Mouse (Mus musculus) layer of hippocampus, postnatal 25 days (tissue): ENCODE measurements around the gene Atp13a4. TPM values are rescaled to one million over a fixed set of nuclear protein-coding genes. Genes with fewer than 3 reads are reported as not detected.

Experiments used
- DNase-seq, 2 experiments: peaks; one replicate each; pipeline ENCODE4 v3.0.0; 2022; ENCODE audit warnings: mixed read lengths in 2 of 2, low spot score in 1 of 2; ENCODE audit errors: extremely low spot score in 1 of 2
- total RNA-seq, 2 experiments: library from RNA; stranded (reverse); gene quantifications; 2 replicates each; pipeline ENCODE4 v1.2.3; 2021

The Atp13a4 gene
- total RNA-seq, 2 experiments from 2014 or later: 15.2 to 18.4 TPM

DNA sequence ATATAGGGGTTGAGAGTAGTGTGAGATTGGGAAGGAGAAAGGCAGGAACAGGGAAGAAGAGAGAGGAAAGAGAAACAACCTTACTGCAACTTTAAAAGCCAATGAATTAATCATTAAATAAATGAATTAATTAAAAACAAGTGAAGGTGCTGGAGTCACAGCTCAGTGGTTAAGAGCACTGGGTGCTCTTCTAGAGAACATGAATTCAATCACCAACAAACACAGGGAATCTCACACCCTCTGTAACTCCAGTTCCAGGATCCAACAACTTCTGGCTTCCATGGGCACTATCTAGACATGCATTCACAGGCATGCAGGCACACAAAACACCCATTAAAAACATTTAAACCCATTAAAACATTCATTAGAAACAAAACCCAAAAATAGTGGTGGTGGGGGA is 63.2 kb downstream of the Atp13a4 start:
- DNase-seq: no peak

DNA sequence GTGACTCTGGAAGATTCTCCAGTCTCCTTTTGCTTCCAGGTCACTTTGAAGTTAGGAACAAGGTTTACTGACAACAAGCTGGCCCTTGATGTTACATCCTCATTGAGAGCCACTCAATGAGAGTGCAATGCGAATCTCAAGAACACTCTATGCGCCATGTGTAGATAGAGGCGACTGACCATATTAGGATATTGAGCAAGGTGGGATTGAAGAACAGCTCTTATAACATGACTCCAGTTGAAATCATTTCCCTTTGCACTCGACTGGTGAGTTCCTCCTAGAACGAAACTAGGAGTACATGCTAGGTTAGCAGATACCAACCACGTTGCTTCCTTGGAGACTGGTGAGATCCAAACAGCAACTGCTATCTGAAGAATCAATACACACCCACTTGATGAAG is 64.3 kb downstream of the Atp13a4 start:
- no peak for DNase-seq

DNA sequence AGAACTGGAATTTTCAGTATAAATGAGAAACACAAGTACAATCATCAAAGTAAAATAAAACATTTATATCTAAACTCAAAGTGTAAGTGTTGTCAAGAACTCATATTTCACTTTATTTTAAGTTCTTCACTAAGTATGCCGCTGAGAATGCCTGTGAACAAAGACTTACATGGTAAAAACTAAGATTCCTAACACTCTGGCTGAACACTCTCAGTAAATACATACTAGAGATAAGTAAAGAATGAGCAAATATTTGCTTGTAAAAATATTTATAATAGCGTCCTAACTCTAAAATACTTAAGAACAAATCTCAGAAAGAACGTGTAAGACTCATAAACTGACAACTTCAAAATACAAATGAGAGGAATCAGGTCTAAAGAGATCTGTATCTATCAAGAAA is 80.9 kb downstream of the Atp13a4 start:
- DNase-seq: no peak

DNA sequence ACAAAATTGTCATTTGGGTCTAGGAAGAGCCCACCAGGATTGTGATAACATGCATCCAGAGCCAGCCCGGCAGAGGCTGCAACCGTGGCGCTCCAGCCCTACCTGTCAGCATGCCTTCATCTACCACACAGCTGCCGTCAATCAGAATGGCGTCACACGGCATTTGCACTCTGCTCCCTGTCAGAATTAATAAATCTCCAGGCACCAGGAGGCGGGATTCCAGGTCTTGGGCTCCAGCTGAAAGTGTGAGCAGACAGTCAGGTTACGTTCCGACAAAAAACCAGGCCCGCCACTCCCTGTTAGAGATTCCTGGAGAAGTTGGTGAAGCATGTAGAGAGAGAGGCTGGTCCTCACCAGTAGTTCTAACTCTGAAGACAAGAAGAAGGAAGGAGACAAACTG is 85.3 kb downstream of the Atp13a4 start:
- no peak for DNase-seq

DNA sequence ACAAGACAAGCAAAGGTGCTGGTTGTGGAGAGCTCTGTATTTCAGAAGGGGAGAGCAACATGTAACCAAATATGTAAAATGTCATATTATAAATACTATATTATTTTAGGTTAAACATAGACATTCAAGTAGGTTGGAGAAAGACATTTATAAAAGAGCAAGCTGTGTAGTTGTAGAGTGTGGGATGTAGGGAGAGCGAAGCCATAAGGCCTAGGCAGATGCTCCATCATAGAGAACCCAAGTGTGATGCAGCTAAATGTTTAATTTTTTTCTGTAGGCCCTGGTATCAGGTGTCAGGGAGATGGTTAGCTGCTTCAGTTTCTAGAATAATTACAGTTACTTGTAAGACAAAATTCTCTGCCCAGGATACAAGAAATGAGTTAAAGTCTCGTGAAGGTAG is 87.8 kb downstream of the Atp13a4 start:
- no peak for DNase-seq

DNA sequence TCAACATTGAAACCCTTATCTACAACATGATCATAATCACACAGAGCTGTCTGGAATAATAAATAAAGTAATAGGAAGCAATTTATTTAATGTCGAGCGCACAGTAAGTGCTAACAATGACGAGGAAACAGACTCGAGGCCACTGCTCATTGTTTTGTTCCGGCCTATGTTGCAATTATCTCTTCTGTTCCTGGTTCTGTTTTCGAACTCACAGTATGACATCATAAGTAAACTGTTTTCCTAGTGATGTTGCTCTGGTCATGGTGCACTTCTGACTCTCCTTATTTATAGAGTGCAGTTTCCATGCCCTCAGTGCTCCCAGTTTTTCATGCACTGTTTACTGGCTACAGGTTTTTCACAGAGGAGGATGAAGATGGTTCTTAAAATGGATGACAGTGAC is 91.4 kb downstream of the Atp13a4 start:
- no peak for DNase-seq

DNA sequence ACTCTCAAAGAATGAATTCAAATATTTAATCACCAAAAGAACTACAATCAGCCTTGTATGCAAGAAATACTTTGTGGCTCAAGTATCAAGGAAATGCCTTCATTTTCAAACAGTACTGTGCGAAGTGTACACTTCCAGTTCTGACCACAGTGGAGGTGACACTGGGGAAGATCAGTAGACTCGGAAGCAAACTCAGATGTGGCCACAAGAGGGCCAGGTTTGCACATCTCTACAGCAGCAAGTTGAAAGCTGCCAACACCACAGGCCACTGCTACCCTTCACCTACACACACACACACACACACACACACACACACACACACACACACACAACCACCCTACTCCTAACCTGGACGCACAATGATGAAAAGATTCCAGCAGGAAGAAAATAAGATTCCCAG is 93.0 kb downstream of the Atp13a4 start:
- peak in 1 of 2 experiments; percentile 48 for DNase-seq

DNA sequence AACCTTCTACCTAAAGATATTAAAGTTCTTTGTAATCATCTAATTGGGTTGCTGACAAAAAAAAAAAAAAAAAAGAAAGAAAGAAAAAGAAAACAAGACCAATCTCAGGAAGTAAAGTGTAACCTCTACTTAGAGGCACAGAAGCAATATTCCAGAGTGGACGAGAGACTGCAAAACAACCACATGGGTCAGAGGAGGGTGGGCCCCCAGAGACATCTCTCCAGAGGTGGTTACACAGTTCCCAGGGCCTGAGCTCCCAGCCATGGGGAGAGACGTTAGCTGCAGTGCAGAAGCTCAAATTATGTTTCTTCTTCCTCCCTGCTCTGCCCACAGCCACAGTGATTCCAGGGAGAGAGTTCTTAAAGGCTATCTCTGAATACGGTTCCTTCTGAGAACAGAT is 102.5 kb downstream of the Atp13a4 start:
- DNase-seq: no peak

DNA sequence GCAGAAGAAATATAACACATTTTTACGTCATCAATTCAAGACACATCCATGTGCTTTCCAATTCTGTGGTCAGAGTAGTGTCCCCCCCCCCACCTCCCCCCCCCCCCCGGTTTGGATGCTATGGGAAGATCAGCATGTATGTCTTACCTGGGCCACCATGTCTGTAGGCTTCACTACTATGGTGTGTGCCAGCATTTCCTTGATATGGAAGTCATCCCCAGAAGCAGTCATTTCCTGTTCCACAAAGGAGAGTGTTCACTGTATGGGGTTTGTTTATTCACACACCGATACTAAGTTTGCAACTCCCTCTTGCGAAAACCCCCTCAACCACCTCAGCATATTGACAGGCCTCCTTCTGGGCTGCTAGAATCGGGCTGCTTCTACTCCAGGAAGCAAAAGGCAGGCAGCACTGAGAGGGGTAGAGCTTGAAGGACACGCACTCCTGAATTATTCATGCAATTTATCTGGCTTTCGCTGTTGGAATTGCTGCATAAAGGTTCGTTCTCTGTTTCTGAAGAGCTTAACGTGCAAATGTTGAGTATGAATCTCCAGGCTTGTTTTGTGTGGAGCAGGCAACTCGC is 103.2 kb downstream of the Atp13a4 start:
- no peak for DNase-seq

DNA sequence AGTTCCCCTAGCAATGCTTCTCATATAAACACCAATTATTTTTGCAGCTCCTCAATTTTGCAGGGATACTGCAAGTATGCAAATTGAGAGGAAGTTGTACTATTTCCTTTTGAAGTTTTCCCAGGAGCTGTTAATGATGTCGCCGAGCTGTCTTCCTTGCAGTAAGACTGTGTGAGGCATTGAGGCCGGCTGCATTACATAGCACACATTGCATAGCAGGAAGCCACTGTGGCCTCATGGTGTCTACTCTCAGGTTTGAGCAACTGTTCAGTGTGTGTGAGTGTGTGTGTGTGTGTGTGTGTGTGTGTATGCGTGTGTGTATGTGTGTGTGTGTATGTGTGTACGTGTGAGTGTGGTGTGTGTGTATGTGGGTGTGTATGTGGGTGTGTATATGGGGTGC is 106.6 kb downstream of the Atp13a4 start:
- DNase-seq: no peak

DNA sequence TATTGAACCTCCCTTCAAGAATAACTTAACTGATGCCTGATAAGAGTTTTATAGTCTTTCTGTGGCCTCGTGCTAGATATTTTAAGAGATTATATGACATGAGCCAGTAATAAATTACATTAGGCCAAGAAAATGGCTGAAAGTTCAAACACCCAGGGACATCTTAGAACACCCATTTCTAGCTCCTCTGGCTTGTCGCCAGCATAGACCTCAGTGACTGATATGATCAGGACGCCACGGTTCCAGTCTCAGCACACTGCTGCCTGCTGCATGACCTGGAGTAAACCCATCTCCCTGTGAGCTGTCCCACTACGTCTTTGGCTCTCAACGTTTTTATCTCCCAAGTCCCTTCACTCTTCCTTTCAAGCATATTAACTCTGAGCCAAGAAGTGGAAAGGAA is 108.9 kb downstream of the Atp13a4 start:
- DNase-seq: no peak

DNA sequence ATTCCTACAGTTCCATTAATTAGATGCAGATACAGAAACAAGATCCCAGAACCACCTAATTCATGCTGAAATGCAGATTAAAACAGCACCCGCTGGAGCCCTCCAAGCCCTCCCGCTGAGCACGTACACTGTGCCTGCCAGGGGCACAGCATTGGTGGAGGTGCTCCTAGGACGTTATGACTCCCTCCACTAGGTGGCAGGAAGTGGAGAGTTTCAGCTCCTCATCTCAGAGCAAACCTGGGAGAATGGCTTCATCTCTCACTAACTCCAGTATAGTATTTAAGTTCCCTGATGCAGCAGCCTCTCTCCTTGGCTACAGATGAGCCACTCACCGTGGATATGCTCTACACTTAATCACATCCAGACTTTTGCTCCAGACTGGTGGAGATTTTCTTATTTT is 110.0 kb downstream of the Atp13a4 start:
- DNase-seq: peak in 1 of 2 experiments; percentile 56

DNA sequence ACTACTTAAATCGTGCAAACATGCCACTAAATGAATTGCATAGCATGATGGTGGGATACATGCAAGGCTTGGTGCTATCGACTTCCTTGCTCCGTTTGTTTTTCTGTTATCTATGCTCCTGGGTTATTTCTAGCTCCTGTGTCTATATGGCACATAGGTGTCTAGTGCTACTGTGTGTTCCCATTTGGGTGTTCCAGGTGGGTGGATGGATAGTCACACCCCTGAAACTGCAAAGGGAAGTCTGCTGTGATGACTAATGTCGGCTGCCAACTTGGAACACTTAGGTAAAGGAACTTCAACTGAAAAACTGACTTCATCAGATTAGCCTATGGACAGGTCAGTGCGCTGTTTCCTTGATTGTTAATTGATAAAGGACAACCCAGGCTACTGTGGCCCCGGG is 129.8 kb downstream of the Atp13a4 start:
- no peak for DNase-seq

DNA sequence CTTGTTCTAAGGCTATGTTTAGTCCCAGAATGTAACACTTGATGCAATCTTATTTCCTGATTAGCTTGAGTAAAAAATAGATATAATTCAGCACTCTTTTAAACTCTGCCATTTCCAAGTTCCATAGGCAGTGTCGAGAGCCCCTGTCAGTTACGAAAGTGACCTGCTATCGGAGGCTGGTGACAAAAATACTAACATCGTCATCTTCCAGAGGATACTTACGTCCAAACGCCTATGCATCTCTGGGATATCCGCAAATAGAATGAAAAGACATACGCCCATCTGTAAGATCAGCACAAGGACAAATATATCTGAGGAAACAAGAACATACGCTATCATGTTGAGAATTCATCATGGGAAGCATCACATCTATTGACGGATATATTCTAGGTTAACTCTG is 137.3 kb downstream of the Atp13a4 start:
- no peak for DNase-seq

DNA sequence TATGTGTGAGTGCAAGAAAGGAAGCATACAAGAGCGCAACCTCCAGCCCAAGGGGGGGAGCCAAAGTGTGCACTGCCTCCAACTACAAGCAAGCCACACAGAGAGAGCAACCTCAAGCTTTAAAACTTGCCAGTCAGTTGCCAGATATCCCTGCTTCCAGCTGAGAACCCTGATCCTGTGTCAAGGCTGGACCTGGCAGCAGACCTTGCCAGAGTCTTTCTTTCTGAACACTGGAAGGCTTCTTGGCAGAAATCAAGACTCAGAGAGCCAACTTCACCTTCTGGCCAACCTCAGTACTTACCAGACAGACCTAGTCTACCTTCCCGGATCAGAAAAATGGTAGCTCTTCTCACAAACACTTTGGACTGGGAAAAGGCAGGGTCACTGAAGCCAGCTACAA is 145.6 kb downstream of the Atp13a4 start:
- DNase-seq: no peak

DNA sequence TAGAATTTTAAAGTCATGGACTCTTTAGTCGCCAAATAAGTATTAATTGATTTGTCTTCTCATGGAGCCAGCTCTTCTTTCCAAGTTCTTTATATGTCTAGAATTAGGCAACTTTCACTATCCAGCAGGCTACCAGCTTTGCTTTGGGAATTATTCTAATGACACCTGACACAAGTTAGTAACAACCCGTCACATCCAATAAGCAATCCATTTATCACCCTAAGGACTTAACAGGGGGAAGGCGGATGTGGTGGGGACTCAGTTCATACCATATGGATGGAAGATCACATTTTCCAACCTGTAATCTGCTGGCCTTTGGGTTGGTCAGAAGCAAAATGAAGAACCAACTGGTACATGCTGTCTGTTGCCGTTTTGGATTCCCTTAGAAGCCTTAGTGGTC is 159.9 kb downstream of the Atp13a4 start:
- no peak for DNase-seq

DNA sequence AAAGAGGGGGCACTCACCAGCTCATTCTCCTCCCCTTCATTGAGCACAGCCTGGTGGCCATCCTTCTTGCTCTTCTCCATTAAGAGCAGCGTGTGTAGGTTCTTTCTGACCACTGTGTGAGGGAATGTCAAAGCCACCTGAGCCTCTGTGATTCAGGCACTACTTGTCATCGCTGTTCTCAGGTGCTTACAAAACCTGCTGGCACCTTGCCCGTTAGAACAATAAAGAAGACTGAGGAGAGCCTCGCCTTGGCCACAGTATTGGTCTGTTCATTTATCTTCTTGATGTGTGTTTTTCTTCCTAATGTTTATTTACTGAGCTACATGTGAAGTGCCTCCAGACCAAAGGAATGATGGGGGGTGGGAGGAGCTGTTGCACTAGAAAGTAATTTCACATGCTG is 166.2 kb downstream of the Atp13a4 start, which contains the start of gene Atp13a5:
Atp13a5 (minus strand) TSS at position 275 of the 400 bp plus-strand sequence.
- DNase-seq: no peak

DNA sequence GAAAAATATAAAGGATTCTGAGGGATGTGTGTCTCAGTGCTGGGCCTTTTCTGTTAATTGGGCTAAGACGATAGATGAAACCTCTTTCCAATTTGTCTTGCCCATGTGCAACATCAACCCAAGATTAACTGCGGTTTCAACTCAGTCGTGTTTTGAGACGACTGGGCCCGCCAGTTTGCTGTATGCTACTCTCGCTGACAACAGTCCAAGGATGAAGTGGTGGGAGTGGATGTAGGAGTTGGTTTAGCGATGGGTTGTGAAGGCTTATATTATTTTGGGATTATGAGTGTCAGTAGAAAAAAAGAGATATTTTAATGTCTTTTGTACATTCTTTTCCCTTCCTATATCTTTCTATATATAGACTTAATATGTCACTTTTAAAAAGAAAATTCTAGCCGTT is 170.0 kb downstream of the Atp13a4 start:
- no peak for DNase-seq

Other genes with a start within 250 kb of the Atp13a4 start
- gene Atp13a5, start 166.1 kb downstream of the Atp13a4 start, total RNA-seq: 10 to 100 TPM in 1 of 2 experiments, 1 to 10 TPM in 1; 9.6 to 13.5 TPM
- gene Opa1, start 34.5 kb upstream of the Atp13a4 start, total RNA-seq: 100 to 1,000 TPM; 102 to 107 TPM